Mouse (Mus musculus) MEL (cell line): ENCODE measurements around the gene Olfr323.

Experiments
- SIN3A ChIP-seq: IDR thresholded peaks from 2 replicates; pipeline ENCODE4 v1.6.1; 2012; ENCODE audit warnings: low read length, improper control_type of control experiment, inconsistent platforms
- TCF12 ChIP-seq: IDR thresholded peaks from 2 replicates; pipeline ENCODE4 v1.6.1; 2014; ENCODE audit warnings: low read depth, mild to moderate bottlenecking, inconsistent platforms, low read length, improper control_type of control experiment, moderate library complexity
- USF1 ChIP-seq: IDR thresholded peaks from 2 replicates; pipeline ENCODE4 v1.6.1; 2014; ENCODE audit warnings: low read depth, mild to moderate bottlenecking, inconsistent platforms, low read length, improper control_type of control experiment, moderate library complexity
- USF2 ChIP-seq, 2 experiments: IDR thresholded peaks; 2 replicates each; pipeline ENCODE4 v1.6.1; 2011 to 2012; ENCODE audit warnings: improper control_type of control experiment in 2 of 2, low read length in 2 of 2, borderline replicate concordance in 1 of 2, inconsistent platforms in 1 of 2, low read depth in 1 of 2, mild to moderate bottlenecking in 1 of 2; ENCODE audit not compliant: insufficient read depth in 1 of 2

GRCm38 (mm10) chr11:58587898-58588348 is 42.4 kb downstream of the Olfr323 start:
- TF ChIP-seq USF1 = no peak
- TF ChIP-seq SIN3A = no peak
- no peak for TF ChIP-seq USF2 (IDR thresholded peaks at IDR 0.05; ENCODE audit: borderline replicate concordance in 1 of 2, insufficient read depth in 1 of 2, low read depth in 1 of 2, low read length in 2 of 2)
- TF ChIP-seq TCF12 = no peak
